Mouse (Mus musculus) neural tube, embryonic 11.5 days (tissue): ENCODE results near the gene Igf2bp3. TPM values are rescaled to one million over a fixed set of nuclear protein-coding genes. Genes with fewer than 3 reads are reported as not detected.

Source experiments
- ATAC-seq: fragments of 200-750 bp; cut with Nextera tagmentation; 2 replicates; pipeline ENCODE4 v1.8.0; 2017; ENCODE audit warnings: moderate number of reproducible peaks, mild to moderate bottlenecking, moderate TSS enrichment, moderate library complexity; ENCODE audit not compliant: insufficient read depth, low FRiP score, low TSS enrichment
- DNase-seq: peaks from one replicate; pipeline ENCODE4 v3.0.0-alpha.2; 2015; ENCODE audit warnings: low spot score
- H3K27ac ChIP-seq: fragments of 300-500 bp; sonication (generic); 2 replicates; pipeline ENCODE4 v1.5.1; 2014; ENCODE audit warnings: low read depth, mild to moderate bottlenecking, low read length
- H3K27me3 ChIP-seq: fragments of 300-500 bp; sonication (generic); 2 replicates; pipeline ENCODE4 v1.6.1; 2014; ENCODE audit warnings: mild to moderate bottlenecking, low read length, mixed read lengths; ENCODE audit not compliant: control insufficient read depth, insufficient read depth
- H3K36me3 ChIP-seq: fragments of 300-500 bp; sonication (generic); 2 replicates; pipeline ENCODE4 v1.6.1; 2014; ENCODE audit warnings: mild to moderate bottlenecking, low read length, moderate library complexity, mixed read lengths; ENCODE audit not compliant: control insufficient read depth, insufficient read depth
- H3K4me1 ChIP-seq: fragments of 300-500 bp; sonication (generic); 2 replicates; pipeline ENCODE4 v1.6.1; 2014; ENCODE audit warnings: low read length, mixed read lengths; ENCODE audit not compliant: control insufficient read depth, insufficient read depth
- H3K4me2 ChIP-seq: fragments of 300-500 bp; sonication (generic); 2 replicates; pipeline ENCODE4 v1.6.1; 2014; ENCODE audit warnings: low read depth, mild to moderate bottlenecking, moderate library complexity
- H3K4me3 ChIP-seq: fragments of 300-500 bp; sonication (generic); 2 replicates; pipeline ENCODE4 v1.5.1; 2014; ENCODE audit warnings: low read depth, low read length
- H3K9ac ChIP-seq: fragments of 300-500 bp; sonication (generic); 2 replicates; pipeline ENCODE4 v1.6.1; 2014; ENCODE audit warnings: mild to moderate bottlenecking, low read length
- H3K9me3 ChIP-seq: fragments of 300-500 bp; sonication (generic); 2 replicates; pipeline ENCODE4 v1.6.1; 2016; ENCODE audit warnings: low read length; ENCODE audit not compliant: control insufficient read depth
- WGBS: fragments of 180-500 bp; shearing (Covaris S2); extraction: QIAGEN DNeasy Blood & Tissue Kit; methylation state at CpG from one replicate; pipeline ENCODE4 v1.1.7; 2014; 5-methylcytosine and 5-hydroxymethylcytosine counted together
- polyA plus RNA-seq: library from polyadenylated mRNA; unstranded; fragments of >200 nt; fragmentation: Nextera tagmentation; extraction: Ambion mirVana; gene quantifications from 2 replicates; pipeline ENCODE4 v1.2.1, GENCODE M21; 2014

Gene Igf2bp3
- polyA plus RNA-seq, 1 experiment from 2014 or later, result 130 TPM

- DNase-seq, result no peak
- Histone ChIP-seq H3K27me3 (no peaks in the 10 kb centered on the region), H3K36me3 (no peaks in the 10 kb centered on the region; the same call in none of the 2 replicates), H3K9ac (no peak overlapping the region), H3K4me3 (no peak overlapping the region), H3K9me3 (no peaks in the 10 kb centered on the region), H3K27ac (no peak overlapping the region), H3K4me1 (no peaks in the 10 kb centered on the region), H3K4me2 (no peak overlapping the region)
- WGBS, result 94% methylated on average over 3 of the region's 3 CpGs
- no peak for ATAC-seq
These were observed 94.4 kb downstream of the Igf2bp3 start for GRCm38 (mm10) chr6:49120370-49120769.

DNA sequence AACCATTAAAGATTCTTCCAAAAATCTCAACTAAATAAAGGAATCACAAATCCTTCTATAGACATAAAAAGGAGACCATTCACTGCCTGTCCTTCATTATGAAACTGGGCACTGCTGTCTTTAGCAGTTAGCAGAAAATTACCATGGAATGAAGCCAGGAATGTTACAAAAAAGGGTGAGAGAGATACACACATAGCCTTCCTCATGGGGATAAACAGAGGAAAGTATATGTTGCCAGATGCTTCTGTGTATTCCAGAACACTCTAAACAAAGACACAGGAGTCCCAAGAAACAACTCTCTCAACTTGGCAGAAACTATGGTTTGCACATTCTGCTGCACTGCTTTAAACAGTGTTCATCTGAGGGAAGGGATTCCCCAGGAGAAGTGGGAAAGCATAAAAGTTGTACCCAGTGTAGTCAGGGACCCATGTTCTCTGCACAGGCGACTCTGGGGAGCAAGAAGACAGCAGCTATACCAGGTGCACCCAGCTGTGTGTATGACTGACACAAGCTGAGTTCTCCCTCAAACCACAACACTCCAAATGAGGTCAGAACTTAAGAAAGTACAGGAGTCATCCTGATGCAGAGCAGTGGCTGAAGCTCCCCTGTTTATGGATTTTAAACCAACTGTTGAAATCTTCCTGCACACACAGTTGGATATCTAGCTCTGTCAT, 95.2 kb downstream of the Igf2bp3 start:
- no peak overlapping the region for H3K27ac ChIP-seq
- H3K4me3 ChIP-seq, result no peak overlapping the region
- no peaks in the 10 kb centered on the region for H3K9me3 ChIP-seq
- H3K4me2 ChIP-seq, result no peak overlapping the region
- ATAC-seq (no peak), DNase-seq (no peak)
- no peaks in the 10 kb centered on the region; the same call in none of the 2 replicates for H3K36me3 ChIP-seq
- WGBS, result 79% methylated on average over 1 of the region's 1 CpGs
- H3K4me1 ChIP-seq, result no peaks in the 10 kb centered on the region
- no peaks in the 10 kb centered on the region for H3K27me3 ChIP-seq
- no peak overlapping the region for H3K9ac ChIP-seq

DNA sequence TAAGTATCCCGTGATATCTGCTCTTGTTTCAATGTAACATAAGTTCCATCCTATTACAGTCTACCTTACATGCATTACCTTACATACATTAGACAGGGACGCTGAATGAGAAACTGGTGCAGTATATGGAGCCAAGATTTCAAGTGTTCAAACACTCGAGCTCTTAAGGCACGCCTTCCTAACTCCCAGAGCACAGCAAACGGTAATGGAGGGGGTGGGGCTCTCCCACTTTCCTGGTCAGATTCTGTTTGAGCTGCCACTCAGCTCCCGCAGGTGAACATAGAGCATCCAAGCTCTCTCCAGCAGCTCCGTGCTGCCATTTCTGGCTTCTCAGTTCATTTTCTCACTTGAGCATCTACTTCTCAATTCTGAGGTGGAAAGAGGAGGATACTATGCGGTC, 96.3 kb downstream of the Igf2bp3 start:
- WGBS, result 83% methylated on average over 8 of the region's 8 CpGs
- no peaks in the 10 kb centered on the region for H3K27me3 ChIP-seq
- DNase-seq, result no peak
- no peak for ATAC-seq
- H3K4me2 ChIP-seq, result no peak overlapping the region
- H3K9me3 ChIP-seq, result no peaks in the 10 kb centered on the region
- H3K4me3 ChIP-seq, result no peak overlapping the region
- H3K36me3 ChIP-seq, result no peaks in the 10 kb centered on the region; the same call in none of the 2 replicates
- no peak overlapping the region for H3K9ac ChIP-seq
- H3K27ac ChIP-seq, result no peak overlapping the region
- no peaks in the 10 kb centered on the region for H3K4me1 ChIP-seq

GRCm38 (mm10) chr6:49116241-49116640, 98.5 kb downstream of the Igf2bp3 start:
- Histone ChIP-seq H3K4me3 (no peak overlapping the region), H3K4me2 (no peak overlapping the region), H3K36me3 (no peaks in the 10 kb centered on the region; the same call in none of the 2 replicates), H3K9ac (no peak overlapping the region), H3K4me1 (no peaks in the 10 kb centered on the region), H3K27me3 (no peaks in the 10 kb centered on the region), H3K27ac (no peak overlapping the region), H3K9me3 (no peaks in the 10 kb centered on the region)
- WGBS, result 94% methylated on average over 8 of the region's 8 CpGs
- ATAC-seq, result no peak
- DNase-seq, result no peak

DNA sequence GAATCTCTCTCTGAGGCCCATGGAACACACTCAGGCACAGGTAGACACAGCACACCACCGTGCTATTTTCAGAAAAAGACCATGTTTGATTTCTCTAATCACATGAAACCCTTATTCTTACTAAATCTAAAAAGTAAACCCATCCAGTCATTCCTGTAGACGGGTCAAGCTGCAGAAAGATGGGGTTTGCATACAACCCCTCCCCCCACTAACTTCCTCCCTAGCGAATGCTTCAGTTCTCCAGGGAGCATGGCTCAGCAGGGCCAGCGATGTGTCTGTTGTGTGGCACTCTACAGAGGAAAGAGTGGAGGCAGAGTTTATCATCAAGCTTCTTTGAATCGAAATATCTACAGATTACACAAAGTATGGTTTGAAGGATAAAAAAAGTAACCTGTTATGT, 99.2 kb downstream of the Igf2bp3 start:
- H3K4me1 ChIP-seq, result no peaks in the 10 kb centered on the region
- ATAC-seq, result no peak
- H3K9me3 ChIP-seq, result no peaks in the 10 kb centered on the region
- no peak overlapping the region for H3K27ac ChIP-seq
- no peaks in the 10 kb centered on the region for H3K27me3 ChIP-seq
- H3K36me3 ChIP-seq, result no peaks in the 10 kb centered on the region; the same call in none of the 2 replicates
- 88% methylated on average over 5 of the region's 5 CpGs for WGBS
- no peak overlapping the region for H3K4me2 ChIP-seq
- H3K9ac ChIP-seq, result no peak overlapping the region
- no peak overlapping the region for H3K4me3 ChIP-seq
- DNase-seq, result no peak

DNA sequence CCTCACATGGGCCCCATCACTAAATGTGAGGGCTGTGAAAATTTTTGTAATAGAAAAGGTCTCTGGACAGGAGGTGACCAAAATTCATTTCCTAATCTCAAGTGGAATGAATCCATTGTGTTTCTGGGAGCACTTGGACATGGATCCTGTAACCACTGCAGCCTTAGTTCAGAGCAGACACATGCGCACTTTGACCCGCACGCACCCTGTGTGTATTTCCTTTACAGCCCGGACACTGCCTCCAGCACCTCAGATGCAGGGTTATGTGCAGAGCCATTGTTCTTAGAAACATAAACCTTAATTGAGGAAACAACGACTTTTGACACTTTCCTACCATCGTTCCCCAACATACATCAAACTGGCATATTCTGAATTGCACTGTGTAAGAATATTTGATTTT, 100.3 kb downstream of the Igf2bp3 start:
- Histone ChIP-seq H3K4me3 (no peak overlapping the region), H3K36me3 (no peaks in the 10 kb centered on the region; the same call in 1 of the 2 replicates), H3K9me3 (no peaks in the 10 kb centered on the region), H3K9ac (no peak overlapping the region), H3K27ac (no peak overlapping the region), H3K4me2 (no peak overlapping the region), H3K4me1 (no peaks in the 10 kb centered on the region), H3K27me3 (no peaks in the 10 kb centered on the region)
- 83% methylated on average over 6 of the region's 6 CpGs for WGBS
- DNase-seq (no peak), ATAC-seq (no peak)

- no peak overlapping the region for H3K9ac ChIP-seq
- H3K27me3 ChIP-seq, result no peaks in the 10 kb centered on the region
- WGBS, result 60% methylated on average over 7 of the region's 7 CpGs
- ATAC-seq (no peak), DNase-seq (no peak)
- H3K9me3 ChIP-seq, result no peaks in the 10 kb centered on the region
- no peak overlapping the region for H3K4me3 ChIP-seq
- no peak overlapping the region for H3K4me2 ChIP-seq
- H3K27ac ChIP-seq, result no peak overlapping the region
- H3K4me1 ChIP-seq, result no peaks in the 10 kb centered on the region
- peaks cover under 1% of the 10 kb centered on the region for H3K36me3 ChIP-seq
These were observed 100.9 kb downstream of the Igf2bp3 start for GRCm38 (mm10) chr6:49113895-49114294.

DNA sequence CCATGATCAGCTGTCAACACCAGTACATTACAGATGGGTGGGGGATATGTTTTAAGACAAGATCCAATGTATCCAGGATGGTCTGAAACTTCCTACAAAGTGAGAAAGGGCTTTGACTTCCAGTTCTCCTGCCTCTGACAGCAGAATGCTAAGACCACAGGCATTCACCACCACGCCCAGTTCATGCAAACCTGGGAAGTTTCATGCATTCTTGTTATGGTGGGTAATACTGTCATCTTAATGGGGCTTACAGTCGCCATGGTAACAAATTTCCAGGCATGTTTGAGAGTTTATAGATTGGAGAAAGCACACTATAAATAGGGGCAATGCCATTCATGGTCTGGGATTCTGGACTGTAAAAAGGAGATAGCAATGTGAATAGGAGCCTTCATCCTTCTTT, 105.6 kb downstream of the Igf2bp3 start:
- 92% methylated on average over 2 of the region's 2 CpGs for WGBS
- Histone ChIP-seq H3K27ac (no peak overlapping the region), H3K9me3 (no peaks in the 10 kb centered on the region), H3K36me3 (peaks cover 7% of the 10 kb centered on the region; the same call in 1 of the 2 replicates), H3K4me2 (no peak overlapping the region), H3K9ac (no peak overlapping the region), H3K4me3 (no peak overlapping the region), H3K4me1 (no peaks in the 10 kb centered on the region), H3K27me3 (no peaks in the 10 kb centered on the region)
- DNase-seq, result no peak
- ATAC-seq, result no peak

DNA sequence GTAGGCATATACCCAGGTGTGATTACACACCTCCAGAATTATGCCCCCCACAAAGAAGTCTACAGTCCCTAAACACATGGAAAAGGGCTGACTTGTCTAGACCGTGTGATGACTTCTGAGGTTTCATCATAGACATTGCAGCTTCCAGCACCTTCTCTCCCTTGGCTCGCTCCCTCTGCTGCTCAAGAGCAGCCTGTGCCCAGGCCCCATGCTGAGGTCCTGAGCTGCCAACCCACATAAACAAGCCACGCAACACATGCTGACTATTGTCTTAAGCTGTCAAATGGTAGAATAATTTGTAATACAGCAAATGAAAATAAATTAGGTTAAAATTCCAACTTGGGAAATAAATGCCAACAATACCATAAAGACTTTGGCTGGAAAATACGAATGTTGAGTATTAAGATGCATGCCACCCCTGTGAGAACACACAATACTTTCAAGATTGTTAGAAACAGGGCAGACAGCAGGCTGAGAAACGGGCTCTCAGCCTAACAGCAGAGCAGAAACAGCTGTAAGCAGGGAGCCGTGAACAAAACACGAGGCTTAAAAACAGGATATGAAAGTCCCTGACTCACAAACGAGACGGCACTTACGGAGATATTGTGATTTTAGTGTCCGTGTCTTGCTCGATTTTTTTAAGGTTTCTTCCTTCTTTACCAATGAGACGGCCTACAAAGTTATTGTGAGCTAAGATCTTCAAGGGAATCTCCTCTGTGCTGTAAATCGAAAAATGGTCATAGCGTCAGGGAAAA, 107.8 kb downstream of the Igf2bp3 start:
- 94% methylated on average over 15 of the region's 15 CpGs for WGBS
- Histone ChIP-seq H3K4me1 (no peaks in the 10 kb centered on the region), H3K4me3 (no peak overlapping the region), H3K9ac (no peak overlapping the region), H3K4me2 (no peak overlapping the region), H3K27me3 (no peaks in the 10 kb centered on the region), H3K27ac (no peak overlapping the region), H3K36me3 (peaks cover 7% of the 10 kb centered on the region; the same call in 1 of the 2 replicates), H3K9me3 (no peaks in the 10 kb centered on the region)
- DNase-seq (no peak), ATAC-seq (no peak)
